21 mouse cellular contexts compared by ENCODE assay signal in the genomic region with DNA sequence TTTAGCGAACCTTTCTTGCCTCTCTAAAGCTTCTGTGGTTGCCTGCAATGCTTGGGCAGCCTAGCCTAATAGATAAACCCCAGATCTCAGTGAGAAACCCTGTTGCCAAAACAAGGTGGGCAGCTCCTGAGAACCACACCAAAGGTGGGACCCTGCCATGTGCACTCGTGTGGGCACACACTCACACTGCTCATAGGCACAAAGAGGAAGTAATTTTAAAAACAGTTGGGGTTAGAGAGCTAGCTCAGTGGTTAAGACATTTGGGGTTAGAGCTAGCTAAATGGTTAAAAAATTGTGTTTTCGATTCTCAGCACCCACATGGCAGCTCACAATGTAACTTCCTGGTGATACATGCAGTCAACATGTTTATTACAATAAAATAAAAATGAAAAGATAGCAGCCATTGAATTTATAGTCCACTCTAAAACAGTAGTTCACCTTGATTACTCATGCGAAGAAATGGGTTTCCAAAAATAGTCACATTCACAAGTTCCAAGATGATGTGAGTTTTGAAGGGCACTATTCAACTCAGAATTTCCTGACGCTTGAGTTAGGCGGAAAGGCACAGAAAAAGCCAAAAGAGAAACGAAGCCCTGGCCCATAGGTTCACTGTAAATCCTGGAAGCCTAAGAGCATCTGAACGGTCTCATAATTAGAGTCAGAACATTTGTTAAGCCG. TPM values are rescaled to one million over a fixed set of nuclear protein-coding genes. Genes with fewer than 3 reads are reported as not detected.
A peak's percentile ranks its signal among the peaks of the same experiment; 100 is the strongest.
DNase-seq lines count a peak whose midpoint lies in the region; ATAC-seq and TF ChIP-seq lines count a peak whose summit lies in the region.
"Had no signal": no experiment of that assay in that cellular context is flagged by ENCODE, and none has a peak within 500 bp of the region (broad histone marks: within the 10 kb centered on the region; RNA-seq: fewer than 3 reads in every experiment).

No protein-coding gene starts in this region.

- peaks cover 11% of the 10 kb centered on the region for H3K4me1 ChIP-seq in thymus, adult 2 months (replicated peaks; ENCODE audit: control insufficient read depth, insufficient read depth, low read length)
- peaks cover 16 to 17% of the 10 kb centered on the region in 2 experiments for H3K4me1 ChIP-seq in MEL (ENCODE audit: control insufficient read depth in 1 of 2, insufficient read depth in 2 of 2, low read length in 2 of 2)
- peaks cover 14% of the 10 kb centered on the region for H3K4me1 ChIP-seq in liver, embryonic 12.5 days
- H3K4me1 ChIP-seq: embryonic facial prominence, embryonic 13.5 days; intestine, embryonic 15.5 days; kidney, embryonic 15.5 days; neural tube, embryonic 12.5 days; stomach, embryonic 15.5 days had no signal

- WGBS in thymus, adult 2 months: 38% methylated on average over 9 of the region's 9 CpGs
- 74% methylated on average over 9 of the region's 9 CpGs for WGBS in liver, embryonic 12.5 days (ENCODE audit: insufficient replicate concordance)

- no peak for TF ChIP-seq EP300 in MEL (IDR thresholded peaks at IDR 0.05; ENCODE audit: low read depth in 1 of 2, low read length in 2 of 2)

- ATAC-seq in megakaryocyte progenitor cell, adult 5-6 weeks (replicated peaks; ENCODE audit: poor library complexity): 0 out of 2 replicates have a peak, but pooled peaks have one; percentile 23
- ATAC-seq in liver, embryonic 12.5 days: no peak
- ATAC-seq: forebrain, postnatal 0 days; midbrain, embryonic 16.5 days had no signal

- TF ChIP-seq CTCF in thymus, adult 2 months (IDR thresholded peaks at IDR 0.05; ENCODE audit: borderline replicate concordance, control insufficient read depth, extremely low read depth, insufficient read depth, low read length, poor library complexity): no peak
- TF ChIP-seq CTCF in MEL (IDR thresholded peaks at IDR 0.05 in 2 of 3, conservative IDR thresholded peaks at IDR 0.05 in 1 of 3; ENCODE audit: control insufficient read depth in 1 of 3, insufficient read depth in 1 of 3, low read depth in 2 of 3, low read length in 3 of 3, poor library complexity in 1 of 3, severe bottlenecking in 1 of 3): no peak

- peak overlapping the region; percentile 78 for H3K27ac ChIP-seq in thymus, adult 2 months (ENCODE audit: control insufficient read depth, insufficient read depth, low read length)
- H3K27ac ChIP-seq in MEL (ENCODE audit: control insufficient read depth, low read depth, low read length): no peak overlapping the region
- no peak overlapping the region for H3K27ac ChIP-seq in liver, embryonic 12.5 days
- H3K27ac ChIP-seq: embryonic facial prominence, embryonic 13.5 days; heart, adult 2 months; intestine, embryonic 15.5 days; kidney, embryonic 15.5 days; liver, embryonic 14.5 days; neural tube, embryonic 12.5 days; stomach, embryonic 15.5 days had no signal

- H3K27me3 ChIP-seq in thymus, adult 2 months (ENCODE audit: control insufficient read depth, insufficient read depth, low read length): no peaks in the 10 kb centered on the region
- H3K27me3 ChIP-seq in MEL (ENCODE audit: control insufficient read depth in 1 of 2, insufficient read depth in 2 of 2, low read length in 2 of 2): no peaks in the 10 kb centered on the region
- H3K27me3 ChIP-seq in splenic B cell, adult 2 months (ENCODE audit: control insufficient read depth, insufficient read depth, low read length, poor library complexity, severe bottlenecking): no peaks in the 10 kb centered on the region
- H3K27me3 ChIP-seq in liver, embryonic 12.5 days (replicated peaks): no peaks in the 10 kb centered on the region
- H3K27me3 ChIP-seq: embryonic facial prominence, embryonic 13.5 days; intestine, embryonic 15.5 days; kidney, embryonic 15.5 days; megakaryocyte, embryonic 14.5 days; neural tube, embryonic 12.5 days; stomach, embryonic 15.5 days had no signal

- TF ChIP-seq POLR2A in thymus, adult 2 months (IDR thresholded peaks at IDR 0.05; ENCODE audit: control insufficient read depth, extremely low read depth, insufficient read depth, low read length, poor library complexity): no peak
- no peak for TF ChIP-seq POLR2A in MEL (IDR thresholded peaks at IDR 0.05; ENCODE audit: control insufficient read depth in 1 of 2, insufficient read depth in 1 of 2, low read depth in 1 of 2, low read length in 2 of 2, poor library complexity in 1 of 2)

- H3K79me2 ChIP-seq in MEL (ENCODE audit: control insufficient read depth, insufficient read depth, low read length, poor library complexity): 0 out of 2 replicates have a peak, but pooled peaks cover 5% of the 10 kb centered on the region

- H3K4me2 ChIP-seq in liver, embryonic 12.5 days: no peak overlapping the region
- H3K4me2 ChIP-seq: embryonic facial prominence, embryonic 13.5 days; intestine, embryonic 15.5 days; kidney, embryonic 15.5 days; neural tube, embryonic 12.5 days; stomach, embryonic 15.5 days had no signal

- no peaks in the 10 kb centered on the region for H3K9me3 ChIP-seq in MEL (replicated peaks; ENCODE audit: insufficient read depth, low read length)
- no peaks in the 10 kb centered on the region for H3K9me3 ChIP-seq in liver, embryonic 12.5 days (replicated peaks)
- H3K9me3 ChIP-seq: embryonic facial prominence, embryonic 13.5 days; intestine, embryonic 15.5 days; kidney, embryonic 15.5 days; megakaryocyte, embryonic 14.5 days; neural tube, embryonic 12.5 days; stomach, embryonic 15.5 days had no signal

- TF ChIP-seq RAD21 in MEL (IDR thresholded peaks at IDR 0.05; ENCODE audit: low read depth, low read length): no peak

- no peak overlapping the region for H3K4me3 ChIP-seq in thymus, adult 2 months (ENCODE audit: control insufficient read depth, insufficient read depth, low read length)
- H3K4me3 ChIP-seq in MEL (ENCODE audit: control insufficient read depth in 1 of 2, insufficient read depth in 1 of 2, low read depth in 2 of 2, low read length in 2 of 2): no peak overlapping the region
- H3K4me3 ChIP-seq in liver, embryonic 12.5 days: no peak overlapping the region
- H3K4me3 ChIP-seq: embryonic facial prominence, embryonic 13.5 days; heart, adult 2 months; intestine, embryonic 15.5 days; kidney, embryonic 15.5 days; megakaryocyte, embryonic 14.5 days; neural tube, embryonic 12.5 days; stomach, embryonic 15.5 days had no signal

- H3K9ac ChIP-seq in MEL (ENCODE audit: control insufficient read depth, low read depth, low read length, poor library complexity, severe bottlenecking): no peak overlapping the region
- no peak overlapping the region for H3K9ac ChIP-seq in liver, embryonic 12.5 days
- H3K9ac ChIP-seq: embryonic facial prominence, embryonic 13.5 days; forebrain, postnatal 0 days; intestine, embryonic 15.5 days; kidney, embryonic 15.5 days; liver, embryonic 14.5 days; neural tube, embryonic 12.5 days; stomach, embryonic 15.5 days had no signal

- DNase-seq in thymus, adult 2 months: no peak
- no peak for DNase-seq in thymus, postnatal 14 days
- peak; percentile 44 for DNase-seq in MEL (ENCODE audit: low read depth, low spot score)
- peak; percentile 84 for DNase-seq in splenic B cell, adult 2 months (ENCODE audit: low read depth, low spot score)
- DNase-seq in retina, postnatal 1 day: no peak
- DNase-seq: cerebellum, adult 8-10 months; forebrain, postnatal 0 days; gastrocnemius, postnatal 10 days; heart, adult 2 months; right cerebral cortex, postnatal 4 days; thymus, postnatal 25 days had no signal

- H3K36me3 ChIP-seq in thymus, adult 2 months (ENCODE audit: control insufficient read depth, insufficient read depth, low read length): peaks cover 22% of the 10 kb centered on the region
- peaks cover 7 to 32% of the 10 kb centered on the region in 2 experiments for H3K36me3 ChIP-seq in MEL (ENCODE audit: control insufficient read depth in 1 of 2, insufficient read depth in 2 of 2, low read length in 2 of 2)
- H3K36me3 ChIP-seq in splenic B cell, adult 2 months (ENCODE audit: control insufficient read depth, insufficient read depth, low read length, poor library complexity, severe bottlenecking): peaks cover 5% of the 10 kb centered on the region; the same call in 1 of the 2 replicates
- H3K36me3 ChIP-seq in liver, embryonic 12.5 days: peaks cover 76% of the 10 kb centered on the region

TF ChIP-seq in MEL, 35 proteins besides CTCF, POLR2A, EP300 and RAD21 (continues in another document):
- TF ChIP-seq GABPA (IDR thresholded peaks at IDR 0.05; ENCODE audit: low read depth, low read length) (no peak), MYC (IDR thresholded peaks at IDR 0.05; ENCODE audit: low read depth, low read length) (peak; percentile 61; the same call in 1 of the 2 replicates)

RNA-seq across cellular contexts. Expression of a gene that starts 8.8 kb away (rescaled TPM):
- polyA plus RNA-seq in thymus, adult 2 months (2012; rRNA removed): 73.8 and 94.8 TPM in 2 replicates
- total RNA-seq in MEL (2012; rRNA removed): 125 and 138 TPM in 2 replicates
- polyA plus RNA-seq in MEL (2012; ENCODE audit: insufficient read depth in 1 of 2, insufficient read length in 2 of 2, low read depth in 1 of 2, low replicate concordance in 2 of 2, missing spikeins in 1 of 2): 100 to 1,000 TPM; 114 to 385 TPM
- total RNA-seq in megakaryocyte progenitor cell, adult 5-6 weeks (2015): 75.2 and 78.3 TPM in 2 replicates
- 250 and 274 TPM in 2 replicates for total RNA-seq in megakaryocyte progenitor cell, adult 5-6 weeks (2017)
- polyA plus RNA-seq in liver, embryonic 12.5 days (2016; fragmentation: Nextera tagmentation; extraction: Ambion mirVana): 146 and 147 TPM in 2 replicates

RNA-seq across cellular contexts. Expression of a gene that starts 13.5 kb away (rescaled TPM):
- polyA plus RNA-seq in thymus, adult 2 months (2012; rRNA removed): 49.9 and 56.3 TPM in 2 replicates
- 119 and 132 TPM in 2 replicates for total RNA-seq in MEL (2012; rRNA removed)
- 100 to 1,000 TPM in 1 of 2 experiments, not detected in 1; 112 TPM for polyA plus RNA-seq in MEL (2012; ENCODE audit: insufficient read depth in 1 of 2, insufficient read length in 2 of 2, low read depth in 1 of 2, low replicate concordance in 2 of 2, missing spikeins in 1 of 2)
- total RNA-seq in megakaryocyte progenitor cell, adult 5-6 weeks (2015): 89.6 and 90.7 TPM in 2 replicates
- total RNA-seq in megakaryocyte progenitor cell, adult 5-6 weeks (2017): 43.4 and 45.8 TPM in 2 replicates
- polyA plus RNA-seq in liver, embryonic 12.5 days (2016; fragmentation: Nextera tagmentation; extraction: Ambion mirVana): 80.1 and 81.3 TPM in 2 replicates

RNA-seq across cellular contexts. Expression of a gene that starts 31.9 kb away (rescaled TPM):
- 28.4 and 34.5 TPM in 2 replicates for polyA plus RNA-seq in thymus, adult 2 months (2012; rRNA removed)
- total RNA-seq in MEL (2012; rRNA removed): 16.1 and 18.9 TPM in 2 replicates
- 10 to 100 TPM in 1 of 2 experiments, not detected in 1; 25.8 TPM for polyA plus RNA-seq in MEL (2012; ENCODE audit: insufficient read depth in 1 of 2, insufficient read length in 2 of 2, low read depth in 1 of 2, low replicate concordance in 2 of 2, missing spikeins in 1 of 2)
- total RNA-seq in megakaryocyte progenitor cell, adult 5-6 weeks (2015): 21.1 and 30.8 TPM in 2 replicates
- 21.9 and 26.6 TPM in 2 replicates for total RNA-seq in megakaryocyte progenitor cell, adult 5-6 weeks (2017)
- 14.6 TPM in 2 replicates for polyA plus RNA-seq in liver, embryonic 12.5 days (2016; fragmentation: Nextera tagmentation; extraction: Ambion mirVana)

RNA-seq across cellular contexts. Expression of a gene that starts 32.0 kb away (rescaled TPM):
- 24.5 and 29.9 TPM in 2 replicates for polyA plus RNA-seq in thymus, adult 2 months (2012; rRNA removed)
- total RNA-seq in MEL (2012; rRNA removed): 58.8 and 64.9 TPM in 2 replicates
- 10 to 100 TPM in 1 of 2 experiments, not detected in 1; 72.2 TPM for polyA plus RNA-seq in MEL (2012; ENCODE audit: insufficient read depth in 1 of 2, insufficient read length in 2 of 2, low read depth in 1 of 2, low replicate concordance in 2 of 2, missing spikeins in 1 of 2)
- 44.2 and 45.9 TPM in 2 replicates for total RNA-seq in megakaryocyte progenitor cell, adult 5-6 weeks (2015)
- 67.3 and 71.2 TPM in 2 replicates for total RNA-seq in megakaryocyte progenitor cell, adult 5-6 weeks (2017)
- polyA plus RNA-seq in liver, embryonic 12.5 days (2016; fragmentation: Nextera tagmentation; extraction: Ambion mirVana): 49.2 and 49.5 TPM in 2 replicates

Comparison
In these comparisons a context has a peak if more than half of its experiments do, and no peak if none do; other contexts are left out.
1. DNase-seq: peak in MEL (single experiment) and splenic B cell, adult 2 months (single experiment); none in thymus, adult 2 months (single experiment), thymus, postnatal 14 days (single experiment) and retina, postnatal 1 day (single experiment).